ENCODE assay signal across 18 mouse cellular contexts in genomic region chr2:174118141-174118540, GRCm38 (mm10). TPM values are rescaled to one million over a fixed set of nuclear protein-coding genes. Genes with fewer than 3 reads are reported as not detected.
A peak's percentile ranks its signal among the peaks of the same experiment; 100 is the strongest.
DNase-seq lines count a peak whose midpoint lies in the region; ATAC-seq and TF ChIP-seq lines count a peak whose summit lies in the region.
"Had no signal": no experiment of that assay in that cellular context is flagged by ENCODE, and none has a peak within 500 bp of the region (broad histone marks: within the 10 kb centered on the region; RNA-seq: fewer than 3 reads in every experiment).

No protein-coding gene starts in this region.

- H3K27me3 ChIP-seq in intestine, postnatal 0 days (replicated peaks; ENCODE audit: control insufficient read depth, insufficient read depth, low read length), result no peaks in the 10 kb centered on the region
- no peaks in the 10 kb centered on the region for H3K27me3 ChIP-seq in intestine, embryonic 15.5 days (replicated peaks)
- H3K27me3 ChIP-seq in embryonic facial prominence, embryonic 14.5 days (replicated peaks; ENCODE audit: control insufficient read depth, insufficient read depth, low read length), result no peaks in the 10 kb centered on the region
- H3K27me3 ChIP-seq in hindbrain, embryonic 16.5 days (replicated peaks; ENCODE audit: control insufficient read depth, insufficient read depth, low read length), result no peaks in the 10 kb centered on the region
- H3K27me3 ChIP-seq in neural tube, embryonic 12.5 days (replicated peaks), result no peaks in the 10 kb centered on the region
- H3K27me3 ChIP-seq: embryonic facial prominence, embryonic 15.5 days; heart, embryonic 15.5 days had no signal

- no peak overlapping the region for H3K4me2 ChIP-seq in intestine, postnatal 0 days (replicated peaks; ENCODE audit: low read depth)
- no peak overlapping the region for H3K4me2 ChIP-seq in intestine, embryonic 15.5 days (replicated peaks)
- no peak overlapping the region for H3K4me2 ChIP-seq in embryonic facial prominence, embryonic 14.5 days (ENCODE audit: low read depth, low read length)
- H3K4me2 ChIP-seq in hindbrain, embryonic 16.5 days (ENCODE audit: low read length), result no peak overlapping the region
- no peak overlapping the region for H3K4me2 ChIP-seq in neural tube, embryonic 12.5 days (replicated peaks)
- H3K4me2 ChIP-seq: embryonic facial prominence, embryonic 15.5 days; heart, embryonic 15.5 days; liver, embryonic 11.5 days had no signal

- WGBS in intestine, postnatal 0 days, result 71% methylated on average over 11 of the region's 11 CpGs
- WGBS in intestine, embryonic 15.5 days, result 61% methylated on average over 11 of the region's 11 CpGs
- WGBS in embryonic facial prominence, embryonic 14.5 days, result 46% methylated on average over 11 of the region's 11 CpGs
- WGBS in hindbrain, embryonic 16.5 days, result 39% methylated on average over 11 of the region's 11 CpGs
- 51% methylated on average over 11 of the region's 11 CpGs for WGBS in neural tube, embryonic 12.5 days

- peak; percentile 38 for TF ChIP-seq CTCF in intestine, postnatal 0 days (IDR thresholded peaks at IDR 0.05; ENCODE audit: low read depth)

- intact Hi-C loops in heart, postnatal 36 days (cut with DNase I), result no loop called here

- no peaks in the 10 kb centered on the region for H3K9me3 ChIP-seq in intestine, postnatal 0 days (ENCODE audit: control insufficient read depth)
- H3K9me3 ChIP-seq in intestine, embryonic 15.5 days, result no peaks in the 10 kb centered on the region
- H3K9me3 ChIP-seq in embryonic facial prominence, embryonic 14.5 days (ENCODE audit: control insufficient read depth, low read length), result no peaks in the 10 kb centered on the region
- H3K9me3 ChIP-seq in hindbrain, embryonic 16.5 days (ENCODE audit: control insufficient read depth, low read length), result no peaks in the 10 kb centered on the region
- no peaks in the 10 kb centered on the region for H3K9me3 ChIP-seq in neural tube, embryonic 12.5 days
- H3K9me3 ChIP-seq: embryonic facial prominence, embryonic 15.5 days; heart, embryonic 15.5 days had no signal

- ATAC-seq in intestine, postnatal 0 days, result no peak
- no peak for ATAC-seq in intestine, embryonic 15.5 days
- ATAC-seq in embryonic facial prominence, embryonic 14.5 days (ENCODE audit: low read depth), result no peak
- ATAC-seq in hindbrain, embryonic 16.5 days, result peak; percentile 72
- peak; percentile 74 for ATAC-seq in neural tube, embryonic 12.5 days (ENCODE audit: low FRiP score, low read depth)

- peaks cover 65% of the 10 kb centered on the region for H3K36me3 ChIP-seq in intestine, postnatal 0 days (ENCODE audit: control insufficient read depth, insufficient read depth)
- peaks cover 33% of the 10 kb centered on the region for H3K36me3 ChIP-seq in intestine, embryonic 15.5 days
- peaks cover 80% of the 10 kb centered on the region for H3K36me3 ChIP-seq in embryonic facial prominence, embryonic 14.5 days (ENCODE audit: control insufficient read depth, insufficient read depth, low read length)
- no peaks in the 10 kb centered on the region for H3K36me3 ChIP-seq in hindbrain, embryonic 16.5 days (ENCODE audit: control insufficient read depth, insufficient read depth, low read length)
- H3K36me3 ChIP-seq in neural tube, embryonic 12.5 days, result peaks cover 29% of the 10 kb centered on the region

- no peak overlapping the region for H3K27ac ChIP-seq in intestine, postnatal 0 days (ENCODE audit: low read depth, low read length)
- H3K27ac ChIP-seq in intestine, embryonic 15.5 days, result no peak overlapping the region
- H3K27ac ChIP-seq in embryonic facial prominence, embryonic 14.5 days (replicated peaks; ENCODE audit: low read depth, low read length), result no peak overlapping the region
- H3K27ac ChIP-seq in hindbrain, embryonic 16.5 days (ENCODE audit: low read depth, low read length), result no peak overlapping the region
- H3K27ac ChIP-seq in neural tube, embryonic 12.5 days, result no peak overlapping the region
- H3K27ac ChIP-seq: heart, embryonic 15.5 days; left cerebral cortex, adult 2 months; macrophage had no signal

- no peak overlapping the region for H3K9ac ChIP-seq in intestine, postnatal 0 days (ENCODE audit: low read depth, low read length)
- H3K9ac ChIP-seq in intestine, embryonic 15.5 days, result no peak overlapping the region
- H3K9ac ChIP-seq in embryonic facial prominence, embryonic 14.5 days (ENCODE audit: low read depth, low read length), result no peak overlapping the region
- no peak overlapping the region for H3K9ac ChIP-seq in hindbrain, embryonic 16.5 days (ENCODE audit: low read depth, low read length)
- H3K9ac ChIP-seq in neural tube, embryonic 12.5 days, result no peak overlapping the region
- H3K9ac ChIP-seq: embryonic facial prominence, embryonic 15.5 days; heart, embryonic 15.5 days had no signal

- DNase-seq in embryonic facial prominence, embryonic 14.5 days (ENCODE audit: low spot score), result peak; percentile 52
- DNase-seq in T-cell, adult 2 months (ENCODE audit: low spot score), result no peak
- no peak for DNase-seq in spleen, postnatal 14 days (ENCODE audit: low spot score in 2 of 2)
- no peak for DNase-seq in heart, postnatal 36 days
- DNase-seq: adrenal gland, postnatal 14 days; cerebellum, adult 11-12 months; kidney, adult 8-10 months; spleen, adult 18-20 months; thymus, adult 18-20 months had no signal

- H3K4me3 ChIP-seq in intestine, postnatal 0 days (ENCODE audit: low read depth, low read length), result no peak overlapping the region
- H3K4me3 ChIP-seq in intestine, embryonic 15.5 days (replicated peaks), result no peak overlapping the region
- no peak overlapping the region for H3K4me3 ChIP-seq in embryonic facial prominence, embryonic 14.5 days (ENCODE audit: low read depth, low read length)
- H3K4me3 ChIP-seq in hindbrain, embryonic 16.5 days (ENCODE audit: low read length), result no peak overlapping the region
- no peak overlapping the region for H3K4me3 ChIP-seq in neural tube, embryonic 12.5 days
- H3K4me3 ChIP-seq: embryonic facial prominence, embryonic 15.5 days; heart, embryonic 15.5 days; left cerebral cortex, adult 2 months had no signal

- no peaks in the 10 kb centered on the region for H3K4me1 ChIP-seq in intestine, postnatal 0 days (replicated peaks; ENCODE audit: control insufficient read depth, insufficient read depth, low read length)
- no peaks in the 10 kb centered on the region for H3K4me1 ChIP-seq in intestine, embryonic 15.5 days (replicated peaks)
- H3K4me1 ChIP-seq in embryonic facial prominence, embryonic 14.5 days (ENCODE audit: control insufficient read depth, insufficient read depth, low read length), result 0 out of 2 replicates have a peak, but pooled peaks cover 5% of the 10 kb centered on the region
- no peaks in the 10 kb centered on the region for H3K4me1 ChIP-seq in hindbrain, embryonic 16.5 days (ENCODE audit: control insufficient read depth, insufficient read depth, low read depth, low read length)
- H3K4me1 ChIP-seq in neural tube, embryonic 12.5 days, result peaks cover under 1% of the 10 kb centered on the region; the same call in 1 of the 2 replicates

RNA-seq across cellular contexts. Expression of gene Npepl1, which starts 8.0 kb away (rescaled TPM):
- polyA plus RNA-seq in intestine, postnatal 0 days (2015; fragmentation: Nextera tagmentation; extraction: Ambion mirVana), result 24.8 and 25.8 TPM in 2 replicates
- polyA plus RNA-seq in intestine, embryonic 15.5 days (2015; fragmentation: Nextera tagmentation; extraction: Ambion mirVana), result 52.6 and 54.5 TPM in 2 replicates
- polyA plus RNA-seq in embryonic facial prominence, embryonic 14.5 days (2014; fragmentation: Nextera tagmentation; extraction: Ambion mirVana), result 79.9 and 80.6 TPM in 2 replicates
- 15.2 and 18.1 TPM in 2 replicates for polyA plus RNA-seq in hindbrain, embryonic 16.5 days (2015; fragmentation: Nextera tagmentation; extraction: Ambion mirVana)
- 29.1 and 30.1 TPM in 2 replicates for polyA plus RNA-seq in neural tube, embryonic 12.5 days (2016; fragmentation: Nextera tagmentation; extraction: Ambion mirVana)
- 10 to 100 TPM; 71.2 to 75.8 TPM for total RNA-seq in heart, postnatal 36 days (2021)

RNA-seq across cellular contexts. Expression of gene Stx16, which starts 42.0 kb away (rescaled TPM):
- 4.2 and 5.7 TPM in 2 replicates for polyA plus RNA-seq in intestine, postnatal 0 days (2015; fragmentation: Nextera tagmentation; extraction: Ambion mirVana)
- polyA plus RNA-seq in intestine, embryonic 15.5 days (2015; fragmentation: Nextera tagmentation; extraction: Ambion mirVana), result 8.5 and 10.6 TPM in 2 replicates
- polyA plus RNA-seq in embryonic facial prominence, embryonic 14.5 days (2014; fragmentation: Nextera tagmentation; extraction: Ambion mirVana), result 9.7 and 10.8 TPM in 2 replicates
- polyA plus RNA-seq in hindbrain, embryonic 16.5 days (2015; fragmentation: Nextera tagmentation; extraction: Ambion mirVana), result 11.2 and 12.1 TPM in 2 replicates
- polyA plus RNA-seq in neural tube, embryonic 12.5 days (2016; fragmentation: Nextera tagmentation; extraction: Ambion mirVana), result 11.8 and 13.7 TPM in 2 replicates
- 10 to 100 TPM; 20.5 to 23.7 TPM for total RNA-seq in heart, postnatal 36 days (2021)

Comparison
In these comparisons a context has a peak if more than half of its experiments do, and no peak if none do; other contexts are left out.
1. ATAC-seq: peak in hindbrain, embryonic 16.5 days (single experiment) and neural tube, embryonic 12.5 days (single experiment); none in intestine, postnatal 0 days (single experiment), intestine, embryonic 15.5 days (single experiment) and embryonic facial prominence, embryonic 14.5 days (single experiment).